Mouse (Mus musculus) gastrocnemius, adult 18-20 months (tissue): Measurements from ENCODE around the gene Pou2f2. TPM values are rescaled to one million over a fixed set of nuclear protein-coding genes. Genes with fewer than 3 reads are reported as not detected.
"Not testable (repeated sequence)": the region's sequence is repeated elsewhere in the genome, so short reads cannot be mapped to it uniquely, and the experiment has no call there.

Source experiments
- DNase-seq: peaks from one replicate; pipeline ENCODE4 v3.0.0; 2021; ENCODE audit warnings: low spot score
- microRNA-seq: library from miRNA; unstranded; fragments of <30 nt; microRNA quantifications from one replicate; pipeline ENCODE4 v1.2.0, GENCODE M21; 2021
- total RNA-seq, 2 experiments: library from RNA; stranded (reverse); gene quantifications; 2 replicates each; pipeline ENCODE4 v1.2.3; 2021

The Pou2f2 gene
- total RNA-seq, 2 experiments from 2014 or later = 0.07 to 0.09 TPM

- no peak for DNase-seq
Measured at GRCm38 (mm10) chr7:25067909-25068656, 111.4 kb downstream of the Pou2f2 start.

GRCm38 (mm10) chr7:25067338-25067737, 112.2 kb downstream of the Pou2f2 start:
- DNase-seq = no peak

- DNase-seq = no peak
Measured at GRCm38 (mm10) chr7:25063900-25064299, 115.6 kb downstream of the Pou2f2 start.

DNA sequence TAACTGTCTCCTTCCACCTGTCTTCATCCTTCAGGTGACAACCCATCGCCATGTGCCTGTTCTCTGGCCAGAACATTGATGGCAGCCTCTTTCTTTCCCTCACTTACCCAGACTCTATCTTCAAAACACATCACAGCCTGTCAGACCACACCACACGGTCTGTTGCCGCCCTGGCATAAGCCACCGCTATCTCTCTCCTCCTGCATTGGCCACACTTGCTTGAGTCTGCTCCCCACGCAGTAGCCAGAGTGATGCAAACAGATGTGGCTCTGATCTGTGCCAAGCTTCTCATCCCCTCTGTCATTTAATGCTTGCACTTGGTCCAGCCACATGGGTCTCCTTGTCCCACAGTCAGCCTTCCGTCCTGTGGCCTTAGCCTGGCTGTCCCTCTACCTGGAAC, 116.2 kb downstream of the Pou2f2 start:
- no peak for DNase-seq

DNA sequence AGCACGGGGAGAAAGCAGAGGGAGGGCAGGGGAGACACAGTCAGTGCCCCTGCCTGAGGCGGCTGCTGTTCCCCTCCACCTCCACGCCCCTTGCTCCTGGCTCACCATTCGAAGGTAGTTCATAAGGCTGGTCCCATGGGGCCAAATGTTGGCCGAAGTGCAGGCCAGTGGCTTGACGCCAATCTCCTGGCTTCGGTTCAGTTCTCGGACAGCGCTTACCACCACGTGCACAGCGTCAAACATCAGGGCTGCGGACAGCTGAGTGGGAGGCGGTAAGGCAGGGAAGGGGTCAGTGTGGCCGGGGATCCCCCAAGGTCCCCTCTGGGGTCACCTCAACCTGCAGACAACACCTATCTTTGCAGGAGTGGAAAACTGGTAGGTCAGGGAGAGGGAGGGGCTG, 120.7 kb downstream of the Pou2f2 start:
- no peak for DNase-seq

DNA sequence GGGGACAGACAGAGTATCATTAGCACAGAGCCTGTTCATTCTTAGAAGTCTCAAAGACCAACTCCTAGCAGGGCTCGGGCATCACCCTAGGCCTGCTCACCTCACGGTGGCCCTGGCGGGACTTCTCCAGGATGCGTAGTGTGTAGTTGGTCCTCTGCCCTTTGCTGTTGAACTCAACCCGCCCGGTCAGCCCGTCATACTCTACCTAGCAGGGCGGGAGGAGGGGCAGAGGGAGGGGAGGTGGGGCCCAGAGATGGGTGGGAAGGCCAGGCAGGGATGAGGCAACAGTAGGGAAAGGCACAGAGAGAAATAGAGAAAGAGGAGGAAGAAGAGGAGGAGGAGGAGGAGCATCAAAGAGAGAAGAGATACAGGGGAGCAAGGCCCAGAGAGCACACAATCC, 121.1 kb downstream of the Pou2f2 start:
- no peak for DNase-seq

- DNase-seq = no peak
Measured at GRCm38 (mm10) chr7:25057888-25058287, 121.6 kb downstream of the Pou2f2 start.

DNA sequence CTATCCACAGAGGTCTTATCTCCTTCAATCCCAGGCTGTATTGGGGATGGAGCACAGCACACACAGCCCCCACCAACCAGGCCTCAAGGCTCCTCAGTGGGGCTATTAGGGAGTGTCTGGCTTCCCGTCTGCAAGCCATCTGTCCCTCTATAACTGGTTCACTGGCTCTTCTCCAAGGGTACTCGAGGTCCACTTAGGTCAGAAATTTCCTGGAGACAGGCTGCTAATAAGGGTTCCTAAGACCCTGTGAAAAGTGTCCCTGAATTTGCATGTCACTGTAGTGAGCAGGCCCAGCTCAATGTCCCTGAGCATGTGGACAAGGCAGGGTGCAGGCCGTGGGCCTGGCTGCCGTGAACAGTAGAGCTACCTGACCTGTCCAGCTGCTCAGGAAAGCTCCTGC, 122.6 kb downstream of the Pou2f2 start:
- no peak for DNase-seq

GRCm38 (mm10) chr7:25052587-25052986, 126.9 kb downstream of the Pou2f2 start:
- DNase-seq = no peak

GRCm38 (mm10) chr7:25049295-25049930, 130.1 kb downstream of the Pou2f2 start:
- DNase-seq = no peak

- DNase-seq = no peak
Measured at GRCm38 (mm10) chr7:25047363-25047762, 132.2 kb downstream of the Pou2f2 start.

DNA sequence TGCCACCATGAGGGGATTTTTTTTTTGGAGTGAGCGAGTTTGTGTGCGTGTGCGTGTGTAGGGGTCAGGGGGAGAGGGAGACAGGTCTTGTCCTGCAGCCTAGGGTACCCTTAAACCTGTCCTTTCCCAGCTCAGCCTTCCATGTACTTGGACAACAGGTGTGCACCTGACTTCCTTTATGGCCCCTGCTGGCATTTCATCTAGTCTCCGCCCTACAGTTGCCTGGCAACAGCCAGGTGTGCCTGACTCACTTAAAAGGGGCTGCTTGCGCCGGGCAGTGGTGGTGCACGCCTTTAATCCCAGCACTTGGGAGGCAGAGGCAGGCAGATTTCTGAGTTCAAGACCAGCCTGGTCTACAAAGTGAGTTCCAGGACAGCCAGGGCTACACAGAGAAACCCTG, 134.9 kb downstream of the Pou2f2 start:
- not testable (repeated sequence) for DNase-seq

DNA sequence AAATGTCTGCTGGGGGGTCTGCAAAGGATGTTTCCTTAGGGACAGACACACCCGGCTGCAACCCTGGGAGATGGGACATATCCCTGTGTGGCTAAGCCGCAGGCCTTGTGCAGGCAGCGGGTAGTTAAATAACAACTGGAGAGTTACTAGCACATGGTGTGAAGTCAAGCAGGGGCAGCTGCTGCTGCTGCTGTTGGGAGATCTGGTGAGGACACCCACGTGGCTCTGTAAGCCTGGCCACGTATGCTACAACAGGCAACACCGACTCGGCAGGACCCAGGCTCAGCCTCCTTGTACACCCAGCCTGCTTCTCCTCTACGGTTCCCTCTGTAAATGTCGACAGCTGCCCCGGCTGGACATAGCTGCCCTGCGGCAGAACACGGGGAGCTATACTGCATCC, 137.6 kb downstream of the Pou2f2 start:
- no peak for DNase-seq

Small RNA genes lying within 50 kb of the gene (microRNA-seq; reads per million reads assigned to microRNA genes)
- gene Mir6537 = not detected
- gene Mir7048 = not detected

Other genes starting within 250 kb of the Pou2f2 start
- not detected for gene Gm4881, start 235.2 kb downstream of the Pou2f2 start, total RNA-seq
- 100 to 1,000 TPM; 222 to 264 TPM for gene Rabac1, start 207.0 kb downstream of the Pou2f2 start, total RNA-seq
- under 1 TPM; 0.17 to 0.23 TPM for gene Atp1a3, start 173.8 kb downstream of the Pou2f2 start, total RNA-seq
- gene Grik5, start 107.4 kb downstream of the Pou2f2 start, total RNA-seq = 1 to 10 TPM; 1.7 to 2.7 TPM
- 1 to 10 TPM; 7.5 to 7.7 TPM for gene Zfp574, start 107.2 kb downstream of the Pou2f2 start, total RNA-seq
- 1 to 10 TPM; 8.3 to 8.4 TPM for gene Dedd2, start 40.9 kb upstream of the Pou2f2 start, total RNA-seq
- gene Zfp526, start 41.7 kb upstream of the Pou2f2 start, total RNA-seq = 1 to 10 TPM; 4.7 to 5.3 TPM
- gene Gsk3a, start 58.1 kb upstream of the Pou2f2 start, total RNA-seq = 10 to 100 TPM; 83.2 to 83.8 TPM
- 1 to 10 TPM; 5.7 to 7.3 TPM for gene Erf, start 71.0 kb upstream of the Pou2f2 start, total RNA-seq
- gene Cic, start 88.0 kb upstream of the Pou2f2 start, total RNA-seq = 10 to 100 TPM; 34.8 to 38.3 TPM
- 1 to 10 TPM in 1 of 2 experiments, under 1 TPM in 1; 0.82 to 1.1 TPM for gene Pafah1b3, start 118.3 kb upstream of the Pou2f2 start, total RNA-seq
- not detected for gene Prr19, start 121.7 kb upstream of the Pou2f2 start, total RNA-seq
- not detected for gene Tmem145, start 126.4 kb upstream of the Pou2f2 start, total RNA-seq
- gene Megf8, start 137.4 kb upstream of the Pou2f2 start, total RNA-seq = 10 to 100 TPM; 20.3 to 22.0 TPM
- not detected for gene Cnfn, start 190.0 kb upstream of the Pou2f2 start, total RNA-seq
- gene Lipe, start 219.0 kb upstream of the Pou2f2 start, total RNA-seq = 10 to 100 TPM; 21.3 to 22.7 TPM
- not detected for gene Cxcl17, start 233.2 kb upstream of the Pou2f2 start, total RNA-seq